Mouse (Mus musculus) layer of hippocampus, adult 11-12 months (tissue): ENCODE measurements at regions not wholly inside any gene's neighbourhood (a gene's known extent, or its start where the extent isn't known, plus 50 kb on each side); places are given as distances from the start of the nearest gene placed in this dataset.

Source experiments
- DNase-seq: peaks from one replicate; pipeline ENCODE4 v3.0.0; 2022; ENCODE audit warnings: low spot score

GRCm38 (mm10) chr19:6684921-6685320 is 142.1 kb upstream of the Slc22a12 start:
- DNase-seq, result no peak

- no peak for DNase-seq
Measured at GRCm38 (mm10) chr19:6679392-6680307, 136.8 kb upstream of the Slc22a12 start.

GRCm38 (mm10) chr19:6677511-6677910 is 134.7 kb upstream of the Slc22a12 start:
- no peak for DNase-seq

GRCm38 (mm10) chr19:6675586-6675985 is 132.8 kb upstream of the Slc22a12 start:
- no peak for DNase-seq

- peak; percentile 79 for DNase-seq
Measured at GRCm38 (mm10) chr19:6671696-6672095, 128.9 kb upstream of the Slc22a12 start.

GRCm38 (mm10) chr19:6669881-6670280 is 127.0 kb upstream of the Slc22a12 start:
- DNase-seq, result peak; percentile 44

GRCm38 (mm10) chr19:6668545-6668944 is 125.7 kb upstream of the Slc22a12 start:
- DNase-seq, result no peak

- DNase-seq, result no peak
Measured at GRCm38 (mm10) chr19:6666187-6666722, 123.4 kb upstream of the Slc22a12 start.

- DNase-seq, result no peak
Measured at GRCm38 (mm10) chr19:6665264-6666054, 122.6 kb upstream of the Slc22a12 start.

GRCm38 (mm10) chr19:6664311-6664952 is 121.6 kb upstream of the Slc22a12 start:
- no peak for DNase-seq

GRCm38 (mm10) chr19:6663391-6663790 is 120.6 kb upstream of the Slc22a12 start:
- DNase-seq, result peak; percentile 89

- no peak for DNase-seq
Measured at GRCm38 (mm10) chr19:6662346-6662939, 119.6 kb upstream of the Slc22a12 start.

GRCm38 (mm10) chr19:6661508-6661871 is 118.7 kb upstream of the Slc22a12 start:
- no peak for DNase-seq

- no peak for DNase-seq
Measured at GRCm38 (mm10) chr19:6660723-6661507, 118.1 kb upstream of the Slc22a12 start.

GRCm38 (mm10) chr19:6660157-6660556 is 117.3 kb upstream of the Slc22a12 start:
- DNase-seq, result no peak

- DNase-seq, result no peak
Measured at GRCm38 (mm10) chr19:6654550-6654949, 111.7 kb upstream of the Slc22a12 start.

- no peak for DNase-seq
Measured at GRCm38 (mm10) chr19:6652775-6653174, 109.9 kb upstream of the Slc22a12 start.

- no peak for DNase-seq
Measured at GRCm38 (mm10) chr19:6651192-6651591, 108.4 kb upstream of the Slc22a12 start.

GRCm38 (mm10) chr19:6649885-6650284 is 107.1 kb upstream of the Slc22a12 start:
- DNase-seq, result no peak

GRCm38 (mm10) chr19:6647686-6648085 is 104.9 kb upstream of the Slc22a12 start:
- DNase-seq, result no peak

- no peak for DNase-seq
Measured at GRCm38 (mm10) chr19:6647216-6647615, 104.4 kb upstream of the Slc22a12 start.
